Mouse (Mus musculus): ENCODE results near the gene Rsg1. TPM values are rescaled to one million over a fixed set of nuclear protein-coding genes. Genes with fewer than 3 reads are reported as not detected.

The Rsg1 gene
- polyA plus RNA-seq, 1 experiment from 2014 or later: 6.0 TPM

GRCm38 (mm10) chr4:141214337-141214851 lies 638 bp downstream of the Rsg1 start:
- Histone ChIP-seq H3K4me1 (peaks cover 18% of the 10 kb centered on the region), H3K27ac (no peak overlapping the region; the same call in none of the 2 replicates), H3K36me3 (0 out of 2 replicates have a peak, but pooled peaks cover 3% of the 10 kb centered on the region), H3K4me2 (peak overlapping the region; percentile 91), H3K9ac (peak overlapping the region; percentile 61), H3K9me3 (no peaks in the 10 kb centered on the region), H3K4me3 (peak overlapping the region; percentile 59), H3K27me3 (no peaks in the 10 kb centered on the region)
- WGBS: 1% methylated on average over 16 of the region's 16 CpGs
- peak; percentile 16; the same call in 1 of the 2 replicates for ATAC-seq (ENCODE audit: insufficient number of reproducible peaks, low FRiP score, low TSS enrichment, low read depth)

- H3K9ac ChIP-seq: no peak overlapping the region
- H3K4me1 ChIP-seq: no peaks in the 10 kb centered on the region; the same call in 1 of the 2 replicates
- peaks cover 12% of the 10 kb centered on the region; the same call in 1 of the 2 replicates for H3K36me3 ChIP-seq
- H3K27me3 ChIP-seq: no peaks in the 10 kb centered on the region
- H3K4me3 ChIP-seq: no peak overlapping the region
- no peak overlapping the region for H3K27ac ChIP-seq
- no peaks in the 10 kb centered on the region for H3K9me3 ChIP-seq
- no peak for ATAC-seq (ENCODE audit: insufficient number of reproducible peaks, low FRiP score, low TSS enrichment, low read depth)
- no peak overlapping the region for H3K4me2 ChIP-seq
- 87% methylated on average over 20 of the region's 20 CpGs for WGBS
Measured at GRCm38 (mm10) chr4:141219583-141220213, 5.9 kb downstream of the Rsg1 start.

- Histone ChIP-seq H3K27ac (no peak overlapping the region), H3K4me2 (no peak overlapping the region), H3K4me3 (no peak overlapping the region), H3K4me1 (no peaks in the 10 kb centered on the region), H3K36me3 (peaks cover 12% of the 10 kb centered on the region; the same call in 1 of the 2 replicates), H3K9ac (no peak overlapping the region), H3K9me3 (no peaks in the 10 kb centered on the region), H3K27me3 (no peaks in the 10 kb centered on the region)
- WGBS: 73% methylated on average over 2 of the region's 2 CpGs
- no peak for ATAC-seq (ENCODE audit: insufficient number of reproducible peaks, low FRiP score, low TSS enrichment, low read depth)
Measured at GRCm38 (mm10) chr4:141221848-141222247, 8.1 kb downstream of the Rsg1 start.

- Histone ChIP-seq H3K27ac (no peak overlapping the region), H3K9me3 (no peaks in the 10 kb centered on the region), H3K4me3 (no peak overlapping the region), H3K4me2 (no peak overlapping the region), H3K9ac (no peak overlapping the region), H3K27me3 (no peaks in the 10 kb centered on the region), H3K4me1 (no peaks in the 10 kb centered on the region), H3K36me3 (peaks cover 12% of the 10 kb centered on the region; the same call in 1 of the 2 replicates)
- WGBS: 87% methylated on average over 5 of the region's 5 CpGs
- ATAC-seq (ENCODE audit: insufficient number of reproducible peaks, low FRiP score, low TSS enrichment, low read depth): no peak
Measured at GRCm38 (mm10) chr4:141222752-141223151, 9.0 kb downstream of the Rsg1 start.

GRCm38 (mm10) chr4:141228687-141229086 lies 14.9 kb downstream of the Rsg1 start:
- Histone ChIP-seq H3K4me1 (no peaks in the 10 kb centered on the region), H3K36me3 (no peaks in the 10 kb centered on the region), H3K27ac (no peak overlapping the region), H3K4me3 (no peak overlapping the region), H3K9ac (no peak overlapping the region), H3K9me3 (no peaks in the 10 kb centered on the region), H3K27me3 (no peaks in the 10 kb centered on the region), H3K4me2 (no peak overlapping the region)
- WGBS: 67% methylated on average over 7 of the region's 7 CpGs
- no peak for ATAC-seq (ENCODE audit: insufficient number of reproducible peaks, low FRiP score, low TSS enrichment, low read depth)

GRCm38 (mm10) chr4:141233196-141233595 lies 19.4 kb downstream of the Rsg1 start:
- Histone ChIP-seq H3K4me1 (no peaks in the 10 kb centered on the region), H3K9me3 (no peaks in the 10 kb centered on the region), H3K4me2 (no peak overlapping the region), H3K36me3 (no peaks in the 10 kb centered on the region), H3K27ac (no peak overlapping the region), H3K4me3 (no peak overlapping the region), H3K9ac (no peak overlapping the region), H3K27me3 (peaks cover 17% of the 10 kb centered on the region; the same call in 1 of the 2 replicates)
- no peak for ATAC-seq (ENCODE audit: insufficient number of reproducible peaks, low FRiP score, low TSS enrichment, low read depth)
- WGBS: 86% methylated on average over 4 of the region's 4 CpGs

GRCm38 (mm10) chr4:141235537-141236111 lies 21.9 kb downstream of the Rsg1 start:
- Histone ChIP-seq H3K4me3 (no peak overlapping the region), H3K9me3 (no peaks in the 10 kb centered on the region), H3K9ac (no peak overlapping the region), H3K4me1 (peaks cover 23% of the 10 kb centered on the region), H3K36me3 (no peaks in the 10 kb centered on the region), H3K27me3 (peaks cover 36% of the 10 kb centered on the region), H3K4me2 (no peak overlapping the region), H3K27ac (no peak overlapping the region)
- 56% methylated on average over 6 of the region's 6 CpGs for WGBS
- no peak for ATAC-seq (ENCODE audit: insufficient number of reproducible peaks, low FRiP score, low TSS enrichment, low read depth)

GRCm38 (mm10) chr4:141236856-141237255 lies 23.1 kb downstream of the Rsg1 start:
- no peak for ATAC-seq (ENCODE audit: insufficient number of reproducible peaks, low FRiP score, low TSS enrichment, low read depth)
- Histone ChIP-seq H3K4me2 (no peak overlapping the region), H3K4me1 (peaks cover 35% of the 10 kb centered on the region), H3K27ac (no peak overlapping the region), H3K9ac (no peak overlapping the region), H3K27me3 (peaks cover 47% of the 10 kb centered on the region), H3K36me3 (no peaks in the 10 kb centered on the region), H3K4me3 (no peak overlapping the region), H3K9me3 (no peaks in the 10 kb centered on the region)
- 64% methylated on average over 3 of the region's 3 CpGs for WGBS

- 0 out of 2 replicates have a peak overlapping the region, but pooled peaks have one; percentile 5 for H3K27ac ChIP-seq
- peak overlapping the region; percentile 43 for H3K4me3 ChIP-seq
- peaks cover 61% of the 10 kb centered on the region for H3K27me3 ChIP-seq
- WGBS: 3% methylated on average over 20 of the region's 20 CpGs
- peak overlapping the region; percentile 32 for H3K9ac ChIP-seq
- peak overlapping the region; percentile 75 for H3K4me2 ChIP-seq
- H3K9me3 ChIP-seq: no peaks in the 10 kb centered on the region
- H3K36me3 ChIP-seq: no peaks in the 10 kb centered on the region
- H3K4me1 ChIP-seq: peaks cover 52% of the 10 kb centered on the region
- ATAC-seq (ENCODE audit: insufficient number of reproducible peaks, low FRiP score, low TSS enrichment, low read depth): no peak
Measured at GRCm38 (mm10) chr4:141238492-141239387, 25.0 kb downstream of the Rsg1 start.

GRCm38 (mm10) chr4:141239388-141240125 lies 25.8 kb downstream of the Rsg1 start, which contains the start of gene Arhgef19:
Gene Arhgef19 (plus strand): TSS chr4:141239499.
- Histone ChIP-seq H3K27ac (peak within 1 kb of the TSS; percentile 64; the same call in 1 of the 2 replicates), H3K9me3 (no peaks in the 10 kb centered on the region), H3K9ac (peak within 1 kb of the TSS; percentile 32), H3K4me2 (peak within 1 kb of the TSS; percentile 75), H3K27me3 (peaks cover 61% of the 10 kb centered on the region), H3K36me3 (no peaks in the 10 kb centered on the region), H3K4me1 (peaks cover 60% of the 10 kb centered on the region), H3K4me3 (peak within 1 kb of the TSS; percentile 43)
- ATAC-seq (ENCODE audit: insufficient number of reproducible peaks, low FRiP score, low TSS enrichment, low read depth): peak; percentile 90
- WGBS: 3% methylated on average over 31 of the region's 31 CpGs

- Histone ChIP-seq H3K36me3 (no peaks in the 10 kb centered on the region), H3K9ac (no peak overlapping the region), H3K27ac (no peak overlapping the region), H3K4me2 (peak overlapping the region; percentile 75), H3K27me3 (peaks cover 64% of the 10 kb centered on the region), H3K4me3 (peak overlapping the region; percentile 43), H3K9me3 (no peaks in the 10 kb centered on the region), H3K4me1 (peaks cover 68% of the 10 kb centered on the region)
- 5% methylated on average over 14 of the region's 14 CpGs for WGBS
- no peak for ATAC-seq (ENCODE audit: insufficient number of reproducible peaks, low FRiP score, low TSS enrichment, low read depth)
Measured at GRCm38 (mm10) chr4:141240617-141241016, 26.9 kb downstream of the Rsg1 start.

All from limb, embryonic 15.5 days (tissue).